30 mouse cellular contexts compared by ENCODE assay signal in genomic region chr10:66946161-66946560, GRCm38 (mm10).
DNase-seq lines count a peak whose midpoint lies in the region; ATAC-seq and TF ChIP-seq lines count a peak whose summit lies in the region.
"Had no signal": no experiment of that assay in that cellular context is flagged by ENCODE, and none has a peak within 500 bp of the region (broad histone marks: within the 10 kb centered on the region; RNA-seq: fewer than 3 reads in every experiment).

No protein-coding gene starts in this region.

- H3K9me3 ChIP-seq in embryonic facial prominence, embryonic 14.5 days (ENCODE audit: control insufficient read depth, low read length): no peaks in the 10 kb centered on the region
- H3K9me3 ChIP-seq in intestine, postnatal 0 days (ENCODE audit: control insufficient read depth): no peaks in the 10 kb centered on the region
- no peaks in the 10 kb centered on the region for H3K9me3 ChIP-seq in heart, embryonic 11.5 days (replicated peaks; ENCODE audit: control insufficient read depth, low read length)
- H3K9me3 ChIP-seq: heart, embryonic 15.5 days; hindbrain, embryonic 12.5 days; kidney, embryonic 15.5 days; midbrain, embryonic 10.5 days; neural tube, embryonic 12.5 days had no signal

- H3K27me3 ChIP-seq in embryonic facial prominence, embryonic 14.5 days (replicated peaks; ENCODE audit: control insufficient read depth, insufficient read depth, low read length): no peaks in the 10 kb centered on the region
- no peaks in the 10 kb centered on the region for H3K27me3 ChIP-seq in intestine, postnatal 0 days (replicated peaks; ENCODE audit: control insufficient read depth, insufficient read depth, low read length)
- no peaks in the 10 kb centered on the region for H3K27me3 ChIP-seq in heart, embryonic 11.5 days (ENCODE audit: control insufficient read depth, insufficient read depth, low read length)
- H3K27me3 ChIP-seq: CH12.LX; heart, embryonic 15.5 days; hindbrain, embryonic 12.5 days; kidney, embryonic 15.5 days; neural tube, embryonic 12.5 days had no signal

- peak; percentile 48; the same call in 1 of the 2 replicates for ATAC-seq in embryonic facial prominence, embryonic 14.5 days (ENCODE audit: low read depth)
- ATAC-seq in intestine, postnatal 0 days: peak; percentile 93
- ATAC-seq in megakaryocyte, adult 5-6 weeks (ENCODE audit: poor library complexity, severe bottlenecking): no peak
- ATAC-seq in heart, embryonic 11.5 days (replicated peaks; ENCODE audit: insufficient number of reproducible peaks, low FRiP score, low TSS enrichment): no peak
- ATAC-seq: forebrain, embryonic 14.5 days; hindbrain, postnatal 0 days; midbrain, embryonic 16.5 days had no signal

- H3K4me1 ChIP-seq in embryonic facial prominence, embryonic 14.5 days (ENCODE audit: control insufficient read depth, insufficient read depth, low read length): peaks cover 7% of the 10 kb centered on the region; the same call in 1 of the 2 replicates
- H3K4me1 ChIP-seq in intestine, postnatal 0 days (replicated peaks; ENCODE audit: control insufficient read depth, insufficient read depth, low read length): no peaks in the 10 kb centered on the region
- no peaks in the 10 kb centered on the region for H3K4me1 ChIP-seq in heart, embryonic 11.5 days (ENCODE audit: control insufficient read depth, insufficient read depth, low read length)
- H3K4me1 ChIP-seq: hindbrain, embryonic 12.5 days; midbrain, embryonic 10.5 days; neural tube, embryonic 12.5 days had no signal

- no peak for TF ChIP-seq CTCF in intestine, postnatal 0 days (IDR thresholded peaks at IDR 0.05; ENCODE audit: low read depth)

- H3K27ac ChIP-seq in embryonic facial prominence, embryonic 14.5 days (replicated peaks; ENCODE audit: low read depth, low read length): no peak overlapping the region
- peak overlapping the region; percentile 66 for H3K27ac ChIP-seq in intestine, postnatal 0 days (ENCODE audit: low read depth, low read length)
- no peak overlapping the region for H3K27ac ChIP-seq in heart, embryonic 11.5 days (ENCODE audit: low read depth, low read length)
- H3K27ac ChIP-seq: heart, embryonic 15.5 days; hindbrain, embryonic 12.5 days; hindbrain, postnatal 0 days; kidney, embryonic 15.5 days; liver, embryonic 14.5 days; midbrain, embryonic 10.5 days; neural tube, embryonic 12.5 days had no signal

- no peak overlapping the region for H3K4me2 ChIP-seq in embryonic facial prominence, embryonic 14.5 days (ENCODE audit: low read depth, low read length)
- H3K4me2 ChIP-seq in intestine, postnatal 0 days (replicated peaks; ENCODE audit: low read depth): no peak overlapping the region
- H3K4me2 ChIP-seq in heart, embryonic 11.5 days: no peak overlapping the region
- H3K4me2 ChIP-seq: heart, embryonic 15.5 days; hindbrain, embryonic 12.5 days; kidney, embryonic 15.5 days; neural tube, embryonic 12.5 days had no signal

- no peaks in the 10 kb centered on the region for H3K36me3 ChIP-seq in embryonic facial prominence, embryonic 14.5 days (ENCODE audit: control insufficient read depth, insufficient read depth, low read length)
- no peaks in the 10 kb centered on the region for H3K36me3 ChIP-seq in intestine, postnatal 0 days (ENCODE audit: control insufficient read depth, insufficient read depth)
- no peaks in the 10 kb centered on the region for H3K36me3 ChIP-seq in heart, embryonic 11.5 days (ENCODE audit: control insufficient read depth, insufficient read depth, low read length)
- H3K36me3 ChIP-seq: heart, embryonic 15.5 days; hindbrain, embryonic 12.5 days; kidney, embryonic 15.5 days; midbrain, embryonic 10.5 days; neural tube, embryonic 12.5 days had no signal

- WGBS in embryonic facial prominence, embryonic 14.5 days: 61% methylated on average over 2 of the region's 2 CpGs
- 27% methylated on average over 2 of the region's 2 CpGs for WGBS in intestine, postnatal 0 days
- 52% methylated on average over 2 of the region's 2 CpGs for WGBS in heart, embryonic 11.5 days (ENCODE audit: insufficient replicate concordance)

- H3K4me3 ChIP-seq in embryonic facial prominence, embryonic 14.5 days (ENCODE audit: low read depth, low read length): no peak overlapping the region
- H3K4me3 ChIP-seq in intestine, postnatal 0 days (ENCODE audit: low read depth, low read length): no peak overlapping the region
- H3K4me3 ChIP-seq in heart, embryonic 11.5 days (ENCODE audit: low read depth, low read length): no peak overlapping the region
- H3K4me3 ChIP-seq: heart, embryonic 15.5 days; hindbrain, embryonic 12.5 days; kidney, embryonic 15.5 days; midbrain, embryonic 10.5 days; neural tube, embryonic 12.5 days had no signal

- peak; percentile 37 for DNase-seq in urinary bladder, postnatal 14 days (ENCODE audit: low spot score)
- no peak for DNase-seq in urinary bladder, adult 2 months (ENCODE audit: low spot score)
- DNase-seq in embryonic facial prominence, embryonic 14.5 days (ENCODE audit: low spot score): peak; percentile 53
- DNase-seq in lung, postnatal 25 days (ENCODE audit: low spot score): no peak
- DNase-seq: adrenal gland, postnatal 25 days; B cell, adult 2 months; cerebellum, adult 11-12 months; cerebellum, adult 9-11 months; gastrocnemius, postnatal 25 days; heart, postnatal 36 days; kidney, adult 18-20 months; kidney, postnatal 25 days; left cerebral cortex, postnatal 4 days; liver; lung, adult 2 months; lung, postnatal 10 days; right cerebral cortex, adult 18-20 months had no signal

- H3K9ac ChIP-seq in embryonic facial prominence, embryonic 14.5 days (ENCODE audit: low read depth, low read length): no peak overlapping the region
- no peak overlapping the region for H3K9ac ChIP-seq in intestine, postnatal 0 days (ENCODE audit: low read depth, low read length)
- no peak overlapping the region for H3K9ac ChIP-seq in heart, embryonic 11.5 days (ENCODE audit: low read depth, low read length)
- H3K9ac ChIP-seq: heart, embryonic 15.5 days; hindbrain, embryonic 12.5 days; kidney, embryonic 15.5 days; liver, embryonic 14.5 days; neural tube, embryonic 12.5 days had no signal

Comparison
In these comparisons a context has a peak if more than half of its experiments do, and no peak if none do; other contexts are left out.
1. DNase-seq: peak in urinary bladder, postnatal 14 days (single experiment) and embryonic facial prominence, embryonic 14.5 days (single experiment); none in urinary bladder, adult 2 months (single experiment) and lung, postnatal 25 days (single experiment).
2. ATAC-seq: peak in embryonic facial prominence, embryonic 14.5 days (single experiment) and intestine, postnatal 0 days (single experiment); none in megakaryocyte, adult 5-6 weeks (single experiment) and heart, embryonic 11.5 days (single experiment).